In genomic region chr15:96628256-96628655, GRCm38 (mm10) we compare ENCODE assay signal across 28 mouse cellular contexts.
"Had no signal": no experiment of that assay in that cellular context is flagged by ENCODE, and none has a peak within 500 bp of the region (broad histone marks: within the 10 kb centered on the region; RNA-seq: fewer than 3 reads in every experiment).

No protein-coding gene starts in this region.

- H3K4me1 ChIP-seq: embryonic facial prominence, embryonic 13.5 days; embryonic facial prominence, embryonic 15.5 days; forebrain, embryonic 10.5 days had no signal

- H3K27me3 ChIP-seq: embryonic facial prominence, embryonic 12.5 days; embryonic facial prominence, embryonic 13.5 days; embryonic facial prominence, embryonic 15.5 days; forebrain, embryonic 12.5 days; forebrain, embryonic 13.5 days had no signal

- H3K27ac ChIP-seq: embryonic facial prominence, embryonic 10.5 days; embryonic facial prominence, embryonic 12.5 days; embryonic facial prominence, embryonic 13.5 days; embryonic facial prominence, embryonic 15.5 days; forebrain, embryonic 10.5 days; forebrain, embryonic 12.5 days; forebrain, embryonic 13.5 days; gastrocnemius, adult 2 months; heart, adult 2 months; heart, embryonic 10.5 days had no signal

- H3K9ac ChIP-seq: embryonic facial prominence, embryonic 12.5 days; embryonic facial prominence, embryonic 13.5 days; embryonic facial prominence, embryonic 15.5 days; forebrain, embryonic 12.5 days; forebrain, embryonic 13.5 days; forebrain, postnatal 0 days had no signal

- ATAC-seq: forebrain, embryonic 13.5 days; forebrain, embryonic 14.5 days; forebrain, embryonic 16.5 days; forebrain, postnatal 0 days had no signal

- H3K4me2 ChIP-seq: embryonic facial prominence, embryonic 12.5 days; embryonic facial prominence, embryonic 13.5 days; embryonic facial prominence, embryonic 15.5 days; forebrain, embryonic 12.5 days; forebrain, embryonic 13.5 days had no signal

- H3K9me3 ChIP-seq: embryonic facial prominence, embryonic 12.5 days; embryonic facial prominence, embryonic 13.5 days; embryonic facial prominence, embryonic 15.5 days; heart, embryonic 10.5 days had no signal

- DNase-seq: cerebellum, adult 8-10 months; cerebellum, adult 9-10 months; cerebellum, adult 9-11 months; cerebellum, postnatal 10 days; cerebellum, postnatal 14 days; cerebellum, postnatal 25 days; cerebellum, postnatal 36 days; embryo, embryonic 11 days; forebrain, postnatal 0 days; gastrocnemius, adult 2 months; gastrocnemius, postnatal 10 days; gastrocnemius, postnatal 14 days; gastrocnemius, postnatal 25 days; gastrocnemius, postnatal 36 days; heart, adult 11 months; heart, adult 18-20 months; heart, adult 2 months had no signal

- H3K4me3 ChIP-seq: embryonic facial prominence, embryonic 10.5 days; embryonic facial prominence, embryonic 12.5 days; embryonic facial prominence, embryonic 13.5 days; embryonic facial prominence, embryonic 15.5 days; erythroblast, embryonic 14.5 days; forebrain, embryonic 10.5 days; forebrain, embryonic 12.5 days; forebrain, embryonic 13.5 days; gastrocnemius, adult 2 months; heart, adult 2 months; heart, embryonic 10.5 days had no signal
